Comparison of ENCODE assay signal across 8 mouse cellular contexts in the genomic region with DNA sequence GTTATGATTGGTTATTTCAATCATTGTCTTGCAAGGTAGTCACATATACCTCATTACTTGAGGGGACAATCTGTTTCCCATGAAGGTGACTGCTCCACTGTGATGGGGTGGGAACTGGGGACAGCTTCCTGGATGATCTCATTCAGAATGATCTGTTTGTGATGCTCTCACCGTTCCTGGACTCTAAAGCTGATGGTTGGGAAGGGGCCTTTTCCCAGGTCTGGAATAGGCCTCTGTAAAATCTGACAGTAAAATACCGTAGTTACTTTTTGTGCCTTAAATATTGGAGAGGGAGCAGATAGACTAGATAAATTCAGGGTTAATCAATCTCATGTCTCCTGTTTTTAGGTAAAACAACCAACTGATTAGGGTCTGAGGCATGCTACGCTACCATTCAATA. TPM values are rescaled to one million over a fixed set of nuclear protein-coding genes. Genes with fewer than 3 reads are reported as not detected.
DNase-seq lines count a peak whose midpoint lies in the region; ATAC-seq lines count a peak whose summit lies in the region.

A gene (minus strand): TSS at position 101 of the 400 bp plus-strand sequence.

- H3K27me3 ChIP-seq in heart, embryonic 10.5 days (ENCODE audit: insufficient read depth, poor library complexity, severe bottlenecking) = no peaks in the 10 kb centered on the region
- no peaks in the 10 kb centered on the region for H3K27me3 ChIP-seq in midbrain, embryonic 16.5 days (ENCODE audit: control insufficient read depth, insufficient read depth, low read depth, low read length)

- no peaks in the 10 kb centered on the region for H3K9me3 ChIP-seq in heart, embryonic 10.5 days
- H3K9me3 ChIP-seq in midbrain, embryonic 16.5 days (replicated peaks; ENCODE audit: control insufficient read depth, low read length, poor library complexity, severe bottlenecking) = no peaks in the 10 kb centered on the region

- H3K9ac ChIP-seq in midbrain, embryonic 16.5 days (ENCODE audit: low read depth, low read length) = peak within 1 kb of the TSS; percentile 98

- H3K4me2 ChIP-seq in midbrain, embryonic 16.5 days (ENCODE audit: low read length) = peak within 1 kb of the TSS; percentile 67

- 0 out of 2 replicates have a peak, but pooled peaks cover 4% of the 10 kb centered on the region for H3K4me1 ChIP-seq in heart, embryonic 10.5 days
- peaks cover 3% of the 10 kb centered on the region; the same call in 1 of the 2 replicates for H3K4me1 ChIP-seq in midbrain, embryonic 16.5 days (ENCODE audit: control insufficient read depth, insufficient read depth, low read length)

- H3K27ac ChIP-seq in heart, embryonic 10.5 days = peak within 1 kb of the TSS; percentile 97
- H3K27ac ChIP-seq in midbrain, embryonic 16.5 days (ENCODE audit: low read length) = peak within 1 kb of the TSS; percentile 95

- DNase-seq in left cerebral cortex, adult 18-20 months (ENCODE audit: low spot score in 2 of 2) = no peak
- DNase-seq in left cerebral cortex, adult 11 months (ENCODE audit: low spot score) = no peak
- no peak for DNase-seq in heart, embryonic 10.5 days (ENCODE audit: low spot score)
- no peak for DNase-seq in layer of hippocampus, postnatal 36 days
- no peak for DNase-seq in urinary bladder, postnatal 14 days (ENCODE audit: low spot score)

- WGBS in heart, embryonic 10.5 days = 88% methylated on average over 3 of the region's 3 CpGs
- whole genome bisulfite sequencing in midbrain, embryonic 16.5 days = 87% methylated on average over 3 of the region's 3 CpGs

- H3K4me3 ChIP-seq in heart, embryonic 10.5 days = peak within 1 kb of the TSS; percentile 75
- H3K4me3 ChIP-seq in midbrain, embryonic 16.5 days (ENCODE audit: low read depth, low read length) = peak within 1 kb of the TSS; percentile 91

- peaks cover 11% of the 10 kb centered on the region for H3K36me3 ChIP-seq in heart, embryonic 10.5 days
- H3K36me3 ChIP-seq in midbrain, embryonic 16.5 days (ENCODE audit: control insufficient read depth, insufficient read depth, low read length) = peaks cover 3% of the 10 kb centered on the region; the same call in 1 of the 2 replicates

- no peak for ATAC-seq in common myeloid progenitor, adult 5-6 weeks (replicated peaks; ENCODE audit: low read depth, poor library complexity, severe bottlenecking)
- no peak for ATAC-seq in midbrain, embryonic 16.5 days
- no peak for ATAC-seq in cerebellum, adult (ENCODE audit: insufficient number of reproducible peaks, low FRiP score, low TSS enrichment)

RNA-seq across cellular contexts. Expression of the gene that starts here (rescaled TPM):
- 10 to 100 TPM; 42.4 to 45.4 TPM for total RNA-seq in left cerebral cortex, adult 18-20 months (2021)
- total RNA-seq in common myeloid progenitor, adult 5-6 weeks (2017) = 182 and 193 TPM in 2 replicates
- 37.8 and 52.6 TPM in 2 replicates for polyA plus RNA-seq in heart, embryonic 10.5 days (2016; fragmentation: Nextera tagmentation; extraction: Ambion mirVana)
- 10 to 100 TPM; 29.9 to 33.1 TPM for total RNA-seq in layer of hippocampus, postnatal 36 days (2021)
- 66.0 and 66.1 TPM in 2 replicates for polyA plus RNA-seq in midbrain, embryonic 16.5 days (2015; fragmentation: Nextera tagmentation; extraction: Ambion mirVana)
